Mouse (Mus musculus) ES-Bruce4 (cell line): ENCODE data around the gene Klf11. TPM values are rescaled to one million over a fixed set of nuclear protein-coding genes. Genes with fewer than 3 reads are reported as not detected.

Source experiments
- H3K27ac ChIP-seq: 2 replicates; pipeline ENCODE4 v1.5.1; 2012; ENCODE audit warnings: low read length, inconsistent platforms; ENCODE audit not compliant: insufficient read depth
- H3K27me3 ChIP-seq: 2 replicates; pipeline ENCODE4 v1.6.1; 2012; ENCODE audit warnings: mild to moderate bottlenecking, low read length, inconsistent platforms; ENCODE audit not compliant: control insufficient read depth, poor library complexity, insufficient read depth, severe bottlenecking
- H3K36me3 ChIP-seq: 2 replicates; pipeline ENCODE4 v1.6.1; 2012; ENCODE audit warnings: inconsistent platforms, mild to moderate bottlenecking, low read length, moderate library complexity; ENCODE audit not compliant: control insufficient read depth, poor library complexity, insufficient read depth, severe bottlenecking
- H3K4me1 ChIP-seq: one replicate; pipeline ENCODE4 v1.8.1; 2011; ENCODE audit warnings: low read length; ENCODE audit not compliant: control insufficient read depth, insufficient read depth
- H3K4me3 ChIP-seq: 2 replicates; pipeline ENCODE4 v1.5.1; 2011; ENCODE audit warnings: low read depth, mild to moderate bottlenecking, low read length
- H3K9ac ChIP-seq: 2 replicates; pipeline ENCODE4 v1.6.1; 2012; ENCODE audit warnings: low read depth, mild to moderate bottlenecking, inconsistent platforms; ENCODE audit not compliant: poor library complexity, severe bottlenecking
- H3K9me3 ChIP-seq: replicated peaks from 2 replicates; pipeline ENCODE4 v1.6.1; 2012; ENCODE audit warnings: mild to moderate bottlenecking, low read length, inconsistent platforms; ENCODE audit not compliant: control insufficient read depth, poor library complexity, insufficient read depth, severe bottlenecking
- CTCF ChIP-seq: IDR thresholded peaks from one replicate; pipeline ENCODE4 v1.8.1; 2011; ENCODE audit warnings: low read depth, low read length
- EP300 ChIP-seq: IDR thresholded peaks from 2 replicates; pipeline ENCODE4 v1.6.1; 2011; ENCODE audit warnings: low read depth, low read length; ENCODE audit not compliant: insufficient read depth
- POLR2A ChIP-seq: IDR thresholded peaks from one replicate; pipeline ENCODE4 v1.8.1; 2011; ENCODE audit warnings: low read length; ENCODE audit not compliant: insufficient read depth
- polyA plus RNA-seq: library from polyadenylated mRNA; stranded (reverse); fragments of >200 nt; gene quantifications from 2 replicates; pipeline ENCODE4 v1.2.4, GENCODE M21; 2011; ENCODE audit warnings: low read depth; ENCODE audit not compliant: missing spikeins, insufficient read depth, insufficient read length

Gene Klf11
- polyA plus RNA-seq, 1 experiment: 23.8 TPM

DNA sequence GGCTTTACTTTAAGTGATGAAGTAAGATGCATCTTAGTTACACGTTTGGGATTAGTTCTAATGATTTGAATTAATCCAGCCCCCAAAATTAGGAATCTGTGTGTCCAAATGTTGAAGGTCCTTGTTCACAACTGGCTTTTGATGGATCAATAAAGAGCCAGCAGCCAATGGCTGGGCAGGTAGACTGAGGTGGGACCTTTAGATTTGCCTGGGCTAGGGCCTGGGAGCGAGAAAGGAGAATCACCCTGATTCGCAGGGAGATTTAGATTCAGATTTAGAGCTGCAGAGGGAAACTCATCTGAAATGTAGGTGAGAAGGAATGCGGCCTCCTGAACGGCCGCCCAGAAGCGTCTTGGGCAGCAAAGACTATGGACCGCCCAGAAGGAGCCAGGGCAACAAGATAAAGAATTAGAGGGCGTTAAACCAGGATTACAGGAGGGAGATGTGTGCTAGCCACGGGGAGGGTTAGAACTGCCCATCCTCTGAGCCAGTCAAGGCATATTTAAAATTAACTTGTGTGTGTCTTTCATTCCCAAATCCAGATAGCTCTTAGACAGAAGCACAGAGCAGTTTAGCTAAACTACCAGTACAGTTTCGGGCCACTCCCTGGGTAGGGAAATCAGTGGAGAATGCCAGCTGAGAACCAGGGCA is 35.7 kb downstream of the Klf11 start:
- Histone ChIP-seq H3K36me3 (no peaks in the 10 kb centered on the region), H3K27ac (no peak overlapping the region), H3K9me3 (peaks cover 3% of the 10 kb centered on the region; the same call in 1 of the 2 replicates), H3K27me3 (peaks cover 3% of the 10 kb centered on the region), H3K9ac (no peak overlapping the region), H3K4me1 (no peaks in the 10 kb centered on the region), H3K4me3 (no peak overlapping the region)
- no peak for TF ChIP-seq EP300
- TF ChIP-seq CTCF: no peak
- TF ChIP-seq POLR2A: no peak

DNA sequence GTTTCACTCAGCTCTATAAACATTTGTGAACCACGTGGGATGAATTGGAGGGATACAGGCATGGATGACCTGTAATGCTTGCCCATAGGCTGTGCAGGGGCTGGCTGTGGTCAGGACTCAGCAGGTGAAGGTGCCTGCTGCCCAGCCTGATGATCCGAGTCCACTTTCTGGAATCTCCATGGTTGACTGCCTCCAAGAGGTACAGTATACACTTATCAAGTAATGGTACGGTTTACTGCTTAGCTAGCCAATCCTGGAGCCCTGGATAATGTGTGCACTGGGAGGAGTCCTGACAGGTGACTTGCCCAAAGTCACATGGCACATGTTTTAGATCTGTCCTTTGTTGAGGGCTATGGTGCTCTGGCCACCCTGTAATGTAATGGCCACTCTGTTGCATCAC is 39.3 kb downstream of the Klf11 start:
- no peak for TF ChIP-seq POLR2A
- TF ChIP-seq EP300: no peak
- no peak for TF ChIP-seq CTCF
- Histone ChIP-seq H3K9ac (no peak overlapping the region), H3K4me3 (no peak overlapping the region), H3K27ac (no peak overlapping the region), H3K36me3 (no peaks in the 10 kb centered on the region), H3K4me1 (no peaks in the 10 kb centered on the region), H3K9me3 (peaks cover 5% of the 10 kb centered on the region; the same call in 1 of the 2 replicates), H3K27me3 (no peaks in the 10 kb centered on the region)

DNA sequence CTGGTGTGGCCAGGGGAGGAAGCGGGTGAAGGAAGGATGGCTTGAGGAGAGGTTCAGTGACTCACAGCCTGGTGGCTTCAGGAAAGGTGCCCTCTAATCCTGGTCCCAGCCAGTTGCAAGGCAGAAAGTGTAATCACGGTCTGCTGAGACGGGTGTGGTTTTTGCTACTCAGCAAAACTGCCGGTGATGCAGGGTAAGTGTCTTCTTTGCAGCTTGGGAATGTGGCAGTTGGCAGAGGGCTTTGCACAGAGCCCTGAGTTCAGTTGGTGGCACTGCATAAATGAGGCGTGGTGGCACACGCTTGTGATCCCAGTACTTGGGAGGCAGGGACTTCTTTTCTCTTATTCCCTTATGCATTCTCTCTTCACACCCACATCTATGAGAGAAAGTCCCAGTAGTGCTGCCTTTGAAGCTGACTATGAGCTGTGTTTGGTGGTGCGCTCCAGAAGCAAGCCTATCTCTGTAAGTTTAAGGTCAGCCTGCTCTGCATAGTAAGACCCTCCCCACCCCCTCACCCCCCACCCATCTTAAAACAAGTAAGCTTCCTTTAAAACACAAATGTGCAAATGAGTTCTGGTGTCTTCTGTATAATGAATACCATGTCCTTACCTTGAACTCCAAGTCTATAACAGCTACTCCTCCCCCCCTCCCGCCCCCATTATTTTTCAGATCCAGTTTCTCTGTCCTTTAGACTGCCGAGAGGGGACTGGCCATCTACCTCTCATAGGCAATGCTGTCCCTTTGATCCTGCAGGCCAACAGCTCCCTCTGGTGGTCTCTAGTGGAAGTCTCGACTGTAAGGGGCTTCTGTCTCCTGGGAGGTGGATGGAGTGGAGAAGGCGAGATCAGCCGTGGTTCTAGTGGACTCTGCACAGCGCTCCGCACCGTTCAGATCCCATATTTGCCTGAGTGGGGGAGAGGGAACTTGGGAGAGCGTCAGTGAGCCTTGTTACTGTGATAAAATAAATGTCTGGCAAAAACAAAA is 45.7 kb downstream of the Klf11 start:
- H3K4me3 ChIP-seq: no peak overlapping the region
- peaks cover 3% of the 10 kb centered on the region; the same call in 1 of the 2 replicates for H3K9me3 ChIP-seq
- H3K4me1 ChIP-seq: no peaks in the 10 kb centered on the region
- TF ChIP-seq CTCF (peak; percentile 92), EP300 (no peak)
- no peaks in the 10 kb centered on the region for H3K27me3 ChIP-seq
- H3K9ac ChIP-seq: no peak overlapping the region
- H3K27ac ChIP-seq: no peak overlapping the region
- no peaks in the 10 kb centered on the region for H3K36me3 ChIP-seq

DNA sequence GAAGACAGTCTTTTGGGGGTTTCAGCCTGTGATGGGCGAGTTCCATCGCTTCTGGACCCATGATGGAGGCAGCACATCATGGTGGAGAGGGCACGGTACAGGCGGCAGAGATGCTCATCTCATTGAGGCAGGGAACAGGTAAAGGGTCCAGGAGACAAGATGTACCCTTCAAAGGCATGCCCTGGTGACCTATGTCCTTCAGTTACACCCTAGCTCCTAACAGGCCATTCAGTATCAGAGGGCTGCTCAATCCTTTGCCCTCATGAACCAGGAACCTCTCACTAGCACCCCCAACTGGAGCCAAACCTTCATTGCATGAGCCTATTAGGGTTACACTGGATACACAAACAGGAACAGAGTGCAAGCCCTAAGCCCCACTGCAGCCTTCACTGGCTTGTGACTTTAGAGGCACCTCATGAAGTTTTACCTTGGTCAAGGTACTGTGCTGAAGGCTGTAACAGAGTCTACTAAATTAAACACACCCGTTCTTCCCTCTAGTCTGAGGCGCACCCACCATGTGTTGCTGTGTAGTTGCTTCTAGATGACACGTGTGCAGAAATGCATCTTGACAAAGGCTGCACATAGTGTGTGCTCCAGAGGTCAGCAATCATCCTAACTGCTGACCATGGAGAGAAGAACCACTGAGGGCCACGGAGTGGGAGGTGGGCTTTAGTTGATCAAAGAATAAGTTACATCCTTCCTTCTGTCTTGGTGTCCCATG is 46.6 kb downstream of the Klf11 start:
- TF ChIP-seq EP300 (no peak), CTCF (peak; percentile 25), POLR2A (no peak)
- H3K4me3 ChIP-seq: no peak overlapping the region
- no peaks in the 10 kb centered on the region for H3K4me1 ChIP-seq
- H3K27me3 ChIP-seq: no peaks in the 10 kb centered on the region
- no peak overlapping the region for H3K27ac ChIP-seq
- no peak overlapping the region for H3K9ac ChIP-seq
- no peaks in the 10 kb centered on the region for H3K36me3 ChIP-seq
- no peaks in the 10 kb centered on the region for H3K9me3 ChIP-seq

DNA sequence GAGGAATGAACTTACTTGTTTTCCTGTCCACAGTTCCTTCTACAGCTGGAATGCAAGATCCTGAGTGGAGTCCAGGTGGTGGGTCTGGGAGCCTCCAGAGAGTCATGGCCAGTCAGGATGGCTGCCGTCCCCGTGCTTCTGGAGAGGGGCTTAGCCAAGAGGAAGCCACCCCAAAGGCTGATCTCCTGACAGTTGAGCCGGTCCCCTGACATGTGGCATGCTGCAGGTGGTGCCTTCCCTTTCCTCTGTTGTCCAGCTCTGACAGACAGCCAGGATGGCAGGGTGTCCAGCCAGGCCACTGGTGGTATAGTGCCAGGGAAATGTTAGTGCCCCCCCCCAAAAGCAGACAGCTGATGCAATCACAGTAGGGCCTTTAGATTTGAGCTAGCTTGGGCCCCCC is 47.4 kb downstream of the Klf11 start:
- H3K27ac ChIP-seq: no peak overlapping the region
- H3K4me1 ChIP-seq: no peaks in the 10 kb centered on the region
- H3K36me3 ChIP-seq: no peaks in the 10 kb centered on the region
- H3K9me3 ChIP-seq: no peaks in the 10 kb centered on the region
- no peaks in the 10 kb centered on the region for H3K27me3 ChIP-seq
- no peak overlapping the region for H3K9ac ChIP-seq
- H3K4me3 ChIP-seq: no peak overlapping the region
- no peak for TF ChIP-seq POLR2A
- no peak for TF ChIP-seq CTCF
- TF ChIP-seq EP300: no peak
